Mouse (Mus musculus) liver, embryonic 14.5 days (tissue): ENCODE data around the gene Hoxa7.

Experiments used
- CTCF ChIP-seq: IDR thresholded peaks from 2 replicates; pipeline ENCODE4 v1.5.1; 2016; ENCODE audit warnings: antibody characterized with exemption, low read depth, control low read depth
- EP300 ChIP-seq: IDR thresholded peaks from 2 replicates; pipeline ENCODE4 v1.6.1; 2016; ENCODE audit warnings: antibody characterized with exemption, low read depth

GRCm38 (mm10) chr6:52260654-52261575 is 39.3 kb upstream of the Hoxa7 start, which contains the start of gene Hoxa13:
- no peak for TF ChIP-seq CTCF
- no peak for TF ChIP-seq EP300
